Mouse (Mus musculus): ENCODE results near the gene Capn10. TPM values are rescaled to one million over a fixed set of nuclear protein-coding genes. Genes with fewer than 3 reads are reported as not detected.
"Not testable (repeated sequence)": the region's sequence is repeated elsewhere in the genome, so short reads cannot be mapped to it uniquely, and the experiment has no call there.

The Capn10 gene
- polyA plus RNA-seq, 1 experiment from 2014 or later: 40.4 TPM

- no peak for ATAC-seq (ENCODE audit: low FRiP score)
- Histone ChIP-seq H3K4me3 (ENCODE audit: low read depth, low read length) (no peak overlapping the region), H3K27ac (ENCODE audit: low read depth, low read length) (no peak overlapping the region), H3K36me3 (ENCODE audit: control insufficient read depth, insufficient read depth, low read length) (no peaks in the 10 kb centered on the region), H3K9me3 (ENCODE audit: control insufficient read depth, low read length) (no peaks in the 10 kb centered on the region), H3K4me1 (ENCODE audit: control insufficient read depth, insufficient read depth, low read length) (no peaks in the 10 kb centered on the region), H3K27me3 (ENCODE audit: control insufficient read depth, insufficient read depth, low read length) (no peaks in the 10 kb centered on the region), H3K9ac (ENCODE audit: low read length) (no peak overlapping the region), H3K4me2 (no peak overlapping the region)
- DNase-seq (ENCODE audit: low spot score, missing footprints): no peak
- 75% methylated on average over 2 of the region's 2 CpGs for WGBS
Measured at GRCm38 (mm10) chr1:92953641-92954040, 19.5 kb downstream of the Capn10 start.

GRCm38 (mm10) chr1:92956571-92957335 is 22.6 kb downstream of the Capn10 start:
- H3K36me3 ChIP-seq (ENCODE audit: control insufficient read depth, insufficient read depth, low read length); H3K9me3 ChIP-seq (ENCODE audit: control insufficient read depth, low read length); H3K27me3 ChIP-seq (ENCODE audit: control insufficient read depth, insufficient read depth, low read length); H3K4me3 ChIP-seq (ENCODE audit: low read depth, low read length); H3K9ac ChIP-seq (ENCODE audit: low read length); H3K4me1 ChIP-seq (ENCODE audit: control insufficient read depth, insufficient read depth, low read length); H3K27ac ChIP-seq (ENCODE audit: low read depth, low read length): not testable (repeated sequence)
- peak; percentile 38; the same call in 1 of the 2 replicates for ATAC-seq (ENCODE audit: low FRiP score)
- WGBS: 9% methylated on average over 11 of the region's 11 CpGs
- H3K4me2 ChIP-seq: peak overlapping the region; percentile 24; the same call in 1 of the 2 replicates
- peak; percentile 84 for DNase-seq (ENCODE audit: low spot score, missing footprints)

GRCm38 (mm10) chr1:92958999-92959398 is 24.8 kb downstream of the Capn10 start:
- no peak for ATAC-seq (ENCODE audit: low FRiP score)
- WGBS: 92% methylated on average over 1 of the region's 1 CpGs
- DNase-seq (ENCODE audit: low spot score, missing footprints): no peak
- H3K4me3 ChIP-seq (ENCODE audit: low read depth, low read length): no peak overlapping the region
- H3K9me3 ChIP-seq (ENCODE audit: control insufficient read depth, low read length): no peaks in the 10 kb centered on the region
- H3K4me1 ChIP-seq (ENCODE audit: control insufficient read depth, insufficient read depth, low read length): no peaks in the 10 kb centered on the region
- H3K27me3 ChIP-seq (ENCODE audit: control insufficient read depth, insufficient read depth, low read length): no peaks in the 10 kb centered on the region
- no peak overlapping the region for H3K9ac ChIP-seq (ENCODE audit: low read length)
- H3K4me2 ChIP-seq: no peak overlapping the region
- H3K36me3 ChIP-seq (ENCODE audit: control insufficient read depth, insufficient read depth, low read length): no peaks in the 10 kb centered on the region
- H3K27ac ChIP-seq (ENCODE audit: low read depth, low read length): no peak overlapping the region

- H3K9ac ChIP-seq (ENCODE audit: low read length); DNase-seq (ENCODE audit: low spot score, missing footprints); ATAC-seq (ENCODE audit: low FRiP score); H3K27me3 ChIP-seq (ENCODE audit: control insufficient read depth, insufficient read depth, low read length); H3K4me2 ChIP-seq; H3K9me3 ChIP-seq (ENCODE audit: control insufficient read depth, low read length); H3K36me3 ChIP-seq (ENCODE audit: control insufficient read depth, insufficient read depth, low read length); H3K27ac ChIP-seq (ENCODE audit: low read depth, low read length); H3K4me1 ChIP-seq (ENCODE audit: control insufficient read depth, insufficient read depth, low read length); H3K4me3 ChIP-seq (ENCODE audit: low read depth, low read length): not testable (repeated sequence)
- WGBS: 90% methylated on average over 6 of the region's 6 CpGs
Measured at GRCm38 (mm10) chr1:92970791-92971190, 36.6 kb downstream of the Capn10 start.

- H3K4me1 ChIP-seq (ENCODE audit: control insufficient read depth, insufficient read depth, low read length): no peaks in the 10 kb centered on the region
- no peak overlapping the region for H3K27ac ChIP-seq (ENCODE audit: low read depth, low read length)
- ATAC-seq (ENCODE audit: low FRiP score): no peak
- H3K9me3 ChIP-seq (ENCODE audit: control insufficient read depth, low read length): no peaks in the 10 kb centered on the region
- H3K9ac ChIP-seq (ENCODE audit: low read length): no peak overlapping the region
- DNase-seq (ENCODE audit: low spot score, missing footprints): peak; percentile 66
- no peaks in the 10 kb centered on the region for H3K36me3 ChIP-seq (ENCODE audit: control insufficient read depth, insufficient read depth, low read length)
- H3K27me3 ChIP-seq (ENCODE audit: control insufficient read depth, insufficient read depth, low read length): no peaks in the 10 kb centered on the region
- 90% methylated on average over 7 of the region's 7 CpGs for WGBS
- H3K4me2 ChIP-seq: no peak overlapping the region
- no peak overlapping the region for H3K4me3 ChIP-seq (ENCODE audit: low read depth, low read length)
Measured at GRCm38 (mm10) chr1:92971879-92972795, 38.0 kb downstream of the Capn10 start.

- Histone ChIP-seq H3K4me1 (ENCODE audit: control insufficient read depth, insufficient read depth, low read length) (no peaks in the 10 kb centered on the region), H3K36me3 (ENCODE audit: control insufficient read depth, insufficient read depth, low read length) (no peaks in the 10 kb centered on the region), H3K4me2 (no peak overlapping the region), H3K27me3 (ENCODE audit: control insufficient read depth, insufficient read depth, low read length) (no peaks in the 10 kb centered on the region), H3K9me3 (ENCODE audit: control insufficient read depth, low read length) (no peaks in the 10 kb centered on the region), H3K9ac (ENCODE audit: low read length) (no peak overlapping the region), H3K27ac (ENCODE audit: low read depth, low read length) (no peak overlapping the region), H3K4me3 (ENCODE audit: low read depth, low read length) (no peak overlapping the region)
- peak; percentile 51 for DNase-seq (ENCODE audit: low spot score, missing footprints)
- no peak for ATAC-seq (ENCODE audit: low FRiP score)
- WGBS: 76% methylated on average over 1 of the region's 1 CpGs
Measured at GRCm38 (mm10) chr1:92972854-92973253, 38.7 kb downstream of the Capn10 start.

- Histone ChIP-seq H3K4me3 (ENCODE audit: low read depth, low read length) (no peak overlapping the region), H3K36me3 (ENCODE audit: control insufficient read depth, insufficient read depth, low read length) (no peaks in the 10 kb centered on the region), H3K4me1 (ENCODE audit: control insufficient read depth, insufficient read depth, low read length) (no peaks in the 10 kb centered on the region), H3K9ac (ENCODE audit: low read length) (no peak overlapping the region), H3K27me3 (ENCODE audit: control insufficient read depth, insufficient read depth, low read length) (no peaks in the 10 kb centered on the region), H3K27ac (ENCODE audit: low read depth, low read length) (no peak overlapping the region), H3K9me3 (ENCODE audit: control insufficient read depth, low read length) (no peaks in the 10 kb centered on the region), H3K4me2 (no peak overlapping the region)
- ATAC-seq (ENCODE audit: low FRiP score) (no peak), DNase-seq (ENCODE audit: low spot score, missing footprints) (no peak)
- 60% methylated on average over 6 of the region's 6 CpGs for WGBS
Measured at GRCm38 (mm10) chr1:92976141-92976566, 42.0 kb downstream of the Capn10 start.

GRCm38 (mm10) chr1:92978645-92979044 is 44.5 kb downstream of the Capn10 start:
- H3K9me3 ChIP-seq (ENCODE audit: control insufficient read depth, low read length): no peaks in the 10 kb centered on the region
- no peak overlapping the region for H3K27ac ChIP-seq (ENCODE audit: low read depth, low read length)
- H3K9ac ChIP-seq (ENCODE audit: low read length): no peak overlapping the region
- no peak for DNase-seq (ENCODE audit: low spot score, missing footprints)
- 55% methylated on average over 7 of the region's 7 CpGs for WGBS
- H3K36me3 ChIP-seq (ENCODE audit: control insufficient read depth, insufficient read depth, low read length): no peaks in the 10 kb centered on the region
- no peaks in the 10 kb centered on the region for H3K4me1 ChIP-seq (ENCODE audit: control insufficient read depth, insufficient read depth, low read length)
- H3K4me3 ChIP-seq (ENCODE audit: low read depth, low read length): no peak overlapping the region
- no peak for ATAC-seq (ENCODE audit: low FRiP score)
- H3K4me2 ChIP-seq: no peak overlapping the region
- no peaks in the 10 kb centered on the region for H3K27me3 ChIP-seq (ENCODE audit: control insufficient read depth, insufficient read depth, low read length)

GRCm38 (mm10) chr1:92979073-92979602 is 45.0 kb downstream of the Capn10 start:
- Histone ChIP-seq H3K9me3 (ENCODE audit: control insufficient read depth, low read length) (no peaks in the 10 kb centered on the region), H3K4me3 (ENCODE audit: low read depth, low read length) (no peak overlapping the region), H3K9ac (ENCODE audit: low read length) (no peak overlapping the region), H3K36me3 (ENCODE audit: control insufficient read depth, insufficient read depth, low read length) (no peaks in the 10 kb centered on the region), H3K4me2 (no peak overlapping the region), H3K27me3 (ENCODE audit: control insufficient read depth, insufficient read depth, low read length) (no peaks in the 10 kb centered on the region), H3K27ac (ENCODE audit: low read depth, low read length) (no peak overlapping the region), H3K4me1 (ENCODE audit: control insufficient read depth, insufficient read depth, low read length) (no peaks in the 10 kb centered on the region)
- peak; percentile 27; the same call in 1 of the 2 replicates for ATAC-seq (ENCODE audit: low FRiP score)
- DNase-seq (ENCODE audit: low spot score, missing footprints): no peak
- WGBS: 42% methylated on average over 11 of the region's 11 CpGs
